ENCODE assay signal across 7 mouse cellular contexts in the genomic region with DNA sequence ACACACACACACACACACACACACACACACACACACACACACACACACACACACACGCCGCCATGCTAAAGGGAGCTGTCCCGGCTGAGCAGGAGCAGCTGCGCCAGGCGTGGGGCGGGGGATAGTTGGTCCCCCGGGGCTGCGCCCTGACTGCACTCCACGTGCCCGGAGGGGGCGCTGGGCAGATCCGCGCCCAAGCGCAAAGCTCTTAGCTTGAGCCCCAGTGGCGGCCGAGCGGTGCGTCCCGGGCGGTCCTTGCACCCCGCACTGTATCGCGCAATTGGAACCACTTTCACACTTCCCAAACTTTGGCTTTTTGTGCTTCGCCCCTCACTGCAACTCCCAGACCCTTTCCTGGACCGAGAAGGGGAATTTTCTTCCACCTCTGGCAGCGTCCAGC. TPM values are rescaled to one million over a fixed set of nuclear protein-coding genes. Genes with fewer than 3 reads are reported as not detected.
DNase-seq lines count a peak whose midpoint lies in the region; ATAC-seq lines count a peak whose summit lies in the region.

No protein-coding gene starts in this region.

- H3K36me3 ChIP-seq in embryonic facial prominence, embryonic 11.5 days (replicated peaks; ENCODE audit: control insufficient read depth, insufficient read depth, low read depth, low read length), result no peaks in the 10 kb centered on the region
- H3K36me3 ChIP-seq in heart, embryonic 12.5 days, result no peaks in the 10 kb centered on the region
- no peaks in the 10 kb centered on the region for H3K36me3 ChIP-seq in midbrain, embryonic 14.5 days (ENCODE audit: control insufficient read depth, insufficient read depth, low read length)

- H3K9me3 ChIP-seq in embryonic facial prominence, embryonic 11.5 days (replicated peaks; ENCODE audit: control insufficient read depth, low read length), result no peaks in the 10 kb centered on the region
- no peaks in the 10 kb centered on the region for H3K9me3 ChIP-seq in heart, embryonic 12.5 days (replicated peaks)
- no peaks in the 10 kb centered on the region for H3K9me3 ChIP-seq in midbrain, embryonic 14.5 days (ENCODE audit: control insufficient read depth, low read length)

- H3K4me1 ChIP-seq in embryonic facial prominence, embryonic 11.5 days (ENCODE audit: control insufficient read depth, insufficient read depth, low read length), result peaks cover 15% of the 10 kb centered on the region
- H3K4me1 ChIP-seq in heart, embryonic 12.5 days (replicated peaks), result peaks cover 52% of the 10 kb centered on the region
- peaks cover 43% of the 10 kb centered on the region for H3K4me1 ChIP-seq in midbrain, embryonic 14.5 days (ENCODE audit: control insufficient read depth, insufficient read depth, low read length)

- WGBS in embryonic facial prominence, embryonic 11.5 days, result 0% methylated on average over 19 of the region's 26 CpGs
- 1% methylated on average over 21 of the region's 26 CpGs for WGBS in heart, embryonic 12.5 days
- WGBS in midbrain, embryonic 14.5 days, result under 1% methylated on average over 23 of the region's 26 CpGs

- no peak overlapping the region for H3K9ac ChIP-seq in embryonic facial prominence, embryonic 11.5 days (replicated peaks; ENCODE audit: low read length)
- H3K9ac ChIP-seq in heart, embryonic 12.5 days, result peak overlapping the region; percentile 88
- H3K9ac ChIP-seq in midbrain, embryonic 14.5 days (replicated peaks; ENCODE audit: low read length), result peak overlapping the region; percentile 16; the same call in 1 of the 2 replicates

- H3K4me2 ChIP-seq in embryonic facial prominence, embryonic 11.5 days (ENCODE audit: low read depth, low read length), result peak overlapping the region; percentile 84
- peak overlapping the region; percentile 77 for H3K4me2 ChIP-seq in heart, embryonic 12.5 days
- peak overlapping the region; percentile 99 for H3K4me2 ChIP-seq in midbrain, embryonic 14.5 days (ENCODE audit: low read length)

- DNase-seq in ZHBTc4 (ENCODE audit: low read depth, low spot score), result peak; percentile 86
- peak; percentile 72 for DNase-seq in embryonic facial prominence, embryonic 11.5 days (ENCODE audit: low spot score)
- peak; percentile 78 to 86 for DNase-seq in kidney, postnatal 4 days
- peak; percentile 76 for DNase-seq in midbrain, embryonic 14.5 days
- DNase-seq in spleen, postnatal 4 days (ENCODE audit: low spot score in 2 of 2), result no peak
- no peak for DNase-seq in right cerebral cortex, postnatal 4 days

- H3K27ac ChIP-seq in embryonic facial prominence, embryonic 11.5 days (replicated peaks; ENCODE audit: low read depth, low read length), result no peak overlapping the region
- H3K27ac ChIP-seq in heart, embryonic 12.5 days (ENCODE audit: poor library complexity, severe bottlenecking), result peak overlapping the region; percentile 97
- H3K27ac ChIP-seq in midbrain, embryonic 14.5 days (replicated peaks; ENCODE audit: low read depth, low read length), result 0 out of 2 replicates have a peak overlapping the region, but pooled peaks have one; percentile 8

- H3K27me3 ChIP-seq in embryonic facial prominence, embryonic 11.5 days (ENCODE audit: control insufficient read depth, insufficient read depth, low read length), result peaks cover 46% of the 10 kb centered on the region
- H3K27me3 ChIP-seq in heart, embryonic 12.5 days (replicated peaks), result peaks cover 22% of the 10 kb centered on the region
- peaks cover 88% of the 10 kb centered on the region for H3K27me3 ChIP-seq in midbrain, embryonic 14.5 days (ENCODE audit: control insufficient read depth, insufficient read depth, low read length)

- peak; percentile 5; the same call in 1 of the 2 replicates for ATAC-seq in embryonic facial prominence, embryonic 11.5 days (replicated peaks; ENCODE audit: insufficient number of reproducible peaks, low FRiP score, low TSS enrichment, low read depth)
- ATAC-seq in heart, embryonic 12.5 days (ENCODE audit: insufficient number of reproducible peaks, low FRiP score), result 0 out of 2 replicates have a peak, but pooled peaks have one; percentile 50
- peak; percentile 53; the same call in 1 of the 2 replicates for ATAC-seq in midbrain, embryonic 14.5 days (ENCODE audit: low FRiP score, low TSS enrichment)

- peak overlapping the region; percentile 22 for H3K4me3 ChIP-seq in embryonic facial prominence, embryonic 11.5 days (ENCODE audit: low read depth, low read length)
- peak overlapping the region; percentile 80 for H3K4me3 ChIP-seq in heart, embryonic 12.5 days
- H3K4me3 ChIP-seq in midbrain, embryonic 14.5 days (replicated peaks; ENCODE audit: low read depth, low read length), result peak overlapping the region; percentile 52

RNA-seq across cellular contexts. Expression of a gene that starts 2.6 kb away (rescaled TPM):
- 1.1 and 2.9 TPM in 2 replicates for polyA plus RNA-seq in embryonic facial prominence, embryonic 11.5 days (2014; fragmentation: Nextera tagmentation; extraction: Ambion mirVana)
- 23.6 and 26.1 TPM in 2 replicates for polyA plus RNA-seq in heart, embryonic 12.5 days (2016; fragmentation: Nextera tagmentation; extraction: Ambion mirVana)
- polyA plus RNA-seq in midbrain, embryonic 14.5 days (2014; fragmentation: Nextera tagmentation; extraction: Ambion mirVana), result 2.1 and 3.1 TPM in 2 replicates

Comparison
In these comparisons a context has a peak if more than half of its experiments do, and no peak if none do; other contexts are left out.
1. DNase-seq: peak in ZHBTc4 (single experiment), embryonic facial prominence, embryonic 11.5 days (single experiment), kidney, postnatal 4 days (2 of 2) and midbrain, embryonic 14.5 days (single experiment); none in spleen, postnatal 4 days (0 of 2) and right cerebral cortex, postnatal 4 days (single experiment).
2. H3K4me3 ChIP-seq: peak in every context shown above with its lines; median percentile 80 in heart, embryonic 12.5 days; 52 in midbrain, embryonic 14.5 days; 22 in embryonic facial prominence, embryonic 11.5 days.
3. Peak in every context shown above with its lines, with median percentiles within 50 percentile points of each other: ATAC-seq and H3K4me2 ChIP-seq.